Mouse (Mus musculus): ENCODE measurements around the gene St6galnac3.

- TF ChIP-seq CTCF (IDR thresholded peaks at IDR 0.05; ENCODE audit: low read depth, low read length) (no peak), POLR2A (IDR thresholded peaks at IDR 0.05; ENCODE audit: borderline replicate concordance, low read depth, low read length) (no peak)
Measured at GRCm38 (mm10) chr3:153724701-153725668, at the start of gene St6galnac3.
